14 mouse cellular contexts compared by ENCODE assay signal in the genomic region with DNA sequence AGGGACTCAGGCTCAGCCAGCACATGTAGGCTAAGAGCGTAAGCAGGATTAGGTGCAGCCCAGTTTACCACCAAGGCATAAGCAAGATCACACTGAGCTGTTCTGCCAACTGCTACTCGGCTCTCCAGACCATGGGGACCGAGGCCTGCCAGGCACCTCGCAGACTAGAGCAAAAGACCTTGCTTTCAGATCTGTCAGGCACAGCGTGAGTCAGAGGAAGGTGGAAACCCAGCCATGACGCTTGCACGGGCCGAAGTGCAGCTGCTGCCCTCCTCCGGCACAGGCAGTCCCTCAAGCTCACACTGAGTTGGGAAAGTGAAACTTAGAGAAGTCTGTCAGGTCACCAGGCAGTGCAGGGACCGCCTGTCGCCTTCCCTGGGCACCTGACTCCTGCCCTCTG.
DNase-seq lines count a peak whose midpoint lies in the region.
"Had no signal": no experiment of that assay in that cellular context is flagged by ENCODE, and none has a peak within 500 bp of the region (broad histone marks: within the 10 kb centered on the region; RNA-seq: fewer than 3 reads in every experiment).

No protein-coding gene starts in this region.

- peak; percentile 49 for DNase-seq in gastrocnemius, adult 18-20 months (ENCODE audit: low spot score)
- no peak for DNase-seq in gastrocnemius, postnatal 4 days (ENCODE audit: low spot score in 2 of 2)
- DNase-seq in adrenal gland, adult 2 months, result peak; percentile 78
- peak; percentile 79 for DNase-seq in adrenal gland, postnatal 10 days
- DNase-seq in cerebellum, postnatal 36 days, result peak; percentile 31 to 48
- no peak for DNase-seq in spleen, postnatal 36 days (ENCODE audit: low spot score in 2 of 2)
- no peak for DNase-seq in heart, adult 18-20 months
- DNase-seq: kidney, postnatal 36 days; liver, embryonic 13.5 days; lung, adult 2 months; lung, postnatal 14 days; retina, postnatal 1 day; right cerebral cortex, postnatal 25 days; thymus, postnatal 14 days had no signal

Comparison
In these comparisons a context has a peak if more than half of its experiments do, and no peak if none do; other contexts are left out.
1. DNase-seq: peak in gastrocnemius, adult 18-20 months (single experiment), adrenal gland, adult 2 months (single experiment), adrenal gland, postnatal 10 days (single experiment) and cerebellum, postnatal 36 days (2 of 2); none in gastrocnemius, postnatal 4 days (0 of 2), spleen, postnatal 36 days (0 of 2) and heart, adult 18-20 months (0 of 2).